12 mouse cellular contexts compared by ENCODE assay signal in genomic region chr8:126523060-126523574, GRCm38 (mm10). TPM values are rescaled to one million over a fixed set of nuclear protein-coding genes. Genes with fewer than 3 reads are reported as not detected.
A peak's percentile ranks its signal among the peaks of the same experiment; 100 is the strongest.
DNase-seq lines count a peak whose midpoint lies in the region; ATAC-seq and TF ChIP-seq lines count a peak whose summit lies in the region.
"Had no signal": no experiment of that assay in that cellular context is flagged by ENCODE, and none has a peak within 500 bp of the region (broad histone marks: within the 10 kb centered on the region; RNA-seq: fewer than 3 reads in every experiment).

No protein-coding gene starts in this region.

- TF ChIP-seq CTCF in lung, embryonic 14.5 days (IDR thresholded peaks at IDR 0.05; ENCODE audit: low read depth): no peak

- peaks cover 35% of the 10 kb centered on the region for H3K4me1 ChIP-seq in heart, embryonic 10.5 days
- peaks cover 28% of the 10 kb centered on the region for H3K4me1 ChIP-seq in embryonic facial prominence, embryonic 14.5 days (ENCODE audit: control insufficient read depth, insufficient read depth, low read length)
- peaks cover 29% of the 10 kb centered on the region for H3K4me1 ChIP-seq in lung, embryonic 14.5 days (ENCODE audit: insufficient read depth)

- H3K9me3 ChIP-seq in heart, embryonic 10.5 days: no peaks in the 10 kb centered on the region
- H3K9me3 ChIP-seq in embryonic facial prominence, embryonic 14.5 days (ENCODE audit: control insufficient read depth, low read length): no peaks in the 10 kb centered on the region
- no peaks in the 10 kb centered on the region for H3K9me3 ChIP-seq in lung, embryonic 14.5 days (ENCODE audit: low read depth, low read length)
- H3K9me3 ChIP-seq: G1E; hindbrain, embryonic 13.5 days had no signal

- H3K27ac ChIP-seq in heart, embryonic 10.5 days: 0 out of 2 replicates have a peak overlapping the region, but pooled peaks have one; percentile 64
- peak overlapping the region; percentile 93 for H3K27ac ChIP-seq in embryonic facial prominence, embryonic 14.5 days (replicated peaks; ENCODE audit: low read depth, low read length)
- peak overlapping the region; percentile 85 for H3K27ac ChIP-seq in lung, embryonic 14.5 days (ENCODE audit: low read depth)
- H3K27ac ChIP-seq: hindbrain, embryonic 13.5 days; liver, embryonic 14.5 days had no signal

- no peak; the same call in 1 of the 2 replicates for ATAC-seq in embryonic facial prominence, embryonic 14.5 days (ENCODE audit: low read depth)
- ATAC-seq in lung, embryonic 14.5 days (ENCODE audit: insufficient read depth): no peak
- ATAC-seq in megakaryocyte-erythroid progenitor cell, adult 5-6 weeks (replicated peaks; ENCODE audit: low FRiP score, low TSS enrichment, poor library complexity, severe bottlenecking): no peak

- DNase-seq in heart, embryonic 10.5 days (ENCODE audit: low spot score): no peak
- no peak for DNase-seq in heart, adult 9 months (ENCODE audit: low spot score in 2 of 2)
- peak; percentile 92 for DNase-seq in Muller cell, postnatal 12 days (ENCODE audit: inconsistent ontology term)
- DNase-seq in embryonic facial prominence, embryonic 14.5 days (ENCODE audit: low spot score): peak; percentile 71
- peak; percentile 62 for DNase-seq in lung, embryonic 14.5 days
- DNase-seq in embryo, embryonic 9.5 days (ENCODE audit: extremely low spot score): no peak
- DNase-seq in kidney, adult 9 months: no peak
- DNase-seq: cerebellum, adult 8-10 months had no signal

- no peak overlapping the region for H3K4me2 ChIP-seq in embryonic facial prominence, embryonic 14.5 days (ENCODE audit: low read depth, low read length)
- H3K4me2 ChIP-seq in lung, embryonic 14.5 days: no peak overlapping the region
- H3K4me2 ChIP-seq: hindbrain, embryonic 13.5 days had no signal

- H3K27me3 ChIP-seq in heart, embryonic 10.5 days (ENCODE audit: insufficient read depth, poor library complexity, severe bottlenecking): no peaks in the 10 kb centered on the region
- H3K27me3 ChIP-seq in embryonic facial prominence, embryonic 14.5 days (replicated peaks; ENCODE audit: control insufficient read depth, insufficient read depth, low read length): no peaks in the 10 kb centered on the region
- H3K27me3 ChIP-seq in lung, embryonic 14.5 days (ENCODE audit: insufficient read depth, low read length): no peaks in the 10 kb centered on the region
- H3K27me3 ChIP-seq: hindbrain, embryonic 13.5 days had no signal

- H3K9ac ChIP-seq in embryonic facial prominence, embryonic 14.5 days (ENCODE audit: low read depth, low read length): no peak overlapping the region
- no peak overlapping the region for H3K9ac ChIP-seq in lung, embryonic 14.5 days
- H3K9ac ChIP-seq: hindbrain, embryonic 13.5 days; liver, embryonic 14.5 days had no signal

- no peaks in the 10 kb centered on the region for H3K36me3 ChIP-seq in heart, embryonic 10.5 days
- H3K36me3 ChIP-seq in embryonic facial prominence, embryonic 14.5 days (ENCODE audit: control insufficient read depth, insufficient read depth, low read length): no peaks in the 10 kb centered on the region
- no peaks in the 10 kb centered on the region for H3K36me3 ChIP-seq in lung, embryonic 14.5 days (ENCODE audit: insufficient read depth)
- H3K36me3 ChIP-seq: G1E; hindbrain, embryonic 13.5 days had no signal

- WGBS in heart, embryonic 10.5 days: 66% methylated on average over 11 of the region's 11 CpGs
- 58% methylated on average over 11 of the region's 11 CpGs for WGBS in embryonic facial prominence, embryonic 14.5 days
- 71% methylated on average over 11 of the region's 11 CpGs for WGBS in lung, embryonic 14.5 days

- H3K4me3 ChIP-seq in heart, embryonic 10.5 days: no peak overlapping the region
- no peak overlapping the region for H3K4me3 ChIP-seq in embryonic facial prominence, embryonic 14.5 days (ENCODE audit: low read depth, low read length)
- H3K4me3 ChIP-seq in lung, embryonic 14.5 days (ENCODE audit: low read depth, low read length): no peak overlapping the region
- H3K4me3 ChIP-seq: hindbrain, embryonic 13.5 days had no signal

RNA-seq across cellular contexts. Expression of gene Tarbp1, which starts 48.3 kb away (rescaled TPM):
- polyA plus RNA-seq in heart, embryonic 10.5 days (2016; fragmentation: Nextera tagmentation; extraction: Ambion mirVana): 1.9 and 2.7 TPM in 2 replicates
- 3.2 and 3.5 TPM in 2 replicates for polyA plus RNA-seq in embryonic facial prominence, embryonic 14.5 days (2014; fragmentation: Nextera tagmentation; extraction: Ambion mirVana)
- 5.0 TPM in 2 replicates for polyA plus RNA-seq in lung, embryonic 14.5 days (2014; fragmentation: Nextera tagmentation; extraction: Ambion mirVana)
- 20.0 and 22.7 TPM in 2 replicates for total RNA-seq in megakaryocyte-erythroid progenitor cell, adult 5-6 weeks (2014; fragmentation: Nextera tagmentation)
- 13.0 and 17.8 TPM in 2 replicates for total RNA-seq in megakaryocyte-erythroid progenitor cell, adult 5-6 weeks (2017)

Comparison
In these comparisons a context has a peak if more than half of its experiments do, and no peak if none do; other contexts are left out.
1. DNase-seq: peak in Muller cell, postnatal 12 days (single experiment), embryonic facial prominence, embryonic 14.5 days (single experiment) and lung, embryonic 14.5 days (single experiment); none in heart, embryonic 10.5 days (single experiment), heart, adult 9 months (0 of 2), embryo, embryonic 9.5 days (single experiment) and kidney, adult 9 months (single experiment).
2. Peak in every context shown above with its lines, with median percentiles within 50 percentile points of each other: H3K27ac ChIP-seq.